Mouse (Mus musculus) cerebellum, postnatal 14 days (tissue): Measurements from ENCODE around the gene Ndufa9.
A peak's percentile ranks its signal among the peaks of the same experiment; 100 is the strongest.

Experiments
- DNase-seq, 2 experiments: peaks; one replicate each; pipeline ENCODE4 v3.0.0; 2021; ENCODE audit warnings: mixed read lengths in 2 of 2

Gene Ndufa9

DNA sequence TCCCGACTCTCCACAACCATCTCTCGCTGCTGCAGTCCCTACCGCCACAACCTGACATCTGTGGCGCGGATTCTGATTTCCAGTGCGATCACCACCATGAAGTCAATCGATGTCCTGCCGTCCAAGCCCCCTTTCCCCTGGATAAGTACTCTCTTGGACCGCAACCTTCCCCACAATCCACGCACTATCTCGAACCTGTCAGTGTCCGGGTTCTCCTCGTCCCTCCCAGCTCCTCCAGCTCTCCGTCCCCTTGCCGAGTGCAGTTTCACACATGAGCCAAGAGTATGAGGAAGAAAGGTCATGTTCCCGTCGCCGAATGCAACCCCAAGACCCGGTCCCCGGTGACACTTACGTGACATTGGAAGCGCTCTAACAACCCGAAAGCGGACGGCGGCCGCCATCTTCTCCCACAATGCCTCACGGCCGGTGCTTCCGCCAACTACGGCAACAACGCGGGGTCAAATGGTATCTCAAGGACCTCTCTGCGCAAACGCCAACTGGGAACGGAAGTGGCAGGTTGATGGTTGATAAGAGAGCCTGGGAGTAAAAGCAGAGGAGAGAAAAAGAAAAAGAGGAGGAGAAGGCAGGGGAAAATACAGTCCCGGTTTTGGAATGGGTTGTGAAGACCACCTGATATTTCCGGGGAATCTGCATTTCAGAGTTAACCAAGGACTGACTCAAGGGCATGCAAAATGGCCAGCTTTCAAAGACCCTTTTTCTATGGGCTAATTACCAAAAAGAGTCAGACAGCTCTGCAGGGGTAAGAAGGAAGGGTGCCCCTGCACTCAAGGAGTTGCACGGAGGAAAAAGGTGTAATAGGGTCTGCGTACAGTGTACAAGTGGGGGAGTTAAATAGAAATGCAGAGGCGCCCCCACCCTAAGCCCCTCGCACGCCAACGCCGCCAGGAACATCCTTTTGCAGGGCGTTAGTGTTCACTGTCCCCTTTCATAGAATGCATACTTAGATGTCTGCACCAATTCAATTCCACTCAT lies at the start of gene Ndufa9:
Gene Ndufa9 (minus strand): TSS at position 425 of the 993 bp plus-strand sequence.
- DNase-seq: peak; percentile 98

DNA sequence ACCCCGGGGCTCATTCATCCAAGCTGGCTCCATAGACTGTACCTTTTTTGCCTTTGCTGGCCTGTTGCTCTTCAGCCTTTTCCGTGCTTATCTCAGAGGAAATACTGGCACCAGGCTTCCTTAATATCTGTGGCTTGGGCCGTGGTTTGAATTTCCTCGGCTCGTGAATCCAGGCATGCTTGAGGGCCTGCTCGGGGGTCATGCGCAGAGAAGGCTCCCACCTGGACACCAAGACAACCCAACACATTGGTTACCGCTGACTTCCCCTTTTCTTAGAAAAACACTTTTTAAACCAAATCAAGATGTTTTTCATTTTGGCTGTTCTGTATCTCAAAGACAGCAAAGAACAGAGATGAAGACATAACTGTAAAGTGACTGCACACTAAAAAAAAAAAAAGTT lies 28.2 kb upstream of the Ndufa9 start:
- no peak for DNase-seq

DNA sequence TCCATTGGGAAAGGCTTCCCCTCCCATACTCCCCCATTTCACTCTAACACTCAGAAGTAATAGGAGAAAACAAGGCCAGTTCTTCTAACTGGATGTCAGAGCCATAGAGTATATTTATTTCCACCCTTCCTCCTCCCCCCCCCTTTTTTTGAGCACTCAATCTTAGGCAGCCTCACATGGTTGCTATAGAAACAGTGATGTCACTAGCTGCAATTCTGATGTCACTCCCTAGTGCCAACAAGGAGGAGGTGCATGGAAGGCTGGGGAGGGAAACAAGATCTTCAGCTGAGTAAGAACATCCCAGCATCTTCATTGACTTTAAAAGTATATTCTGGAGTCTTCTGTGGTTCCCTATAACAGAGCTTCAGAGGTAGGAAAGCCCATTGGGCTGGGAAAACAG lies 3.9 kb upstream of the Ndufa9 start, which contains the start of gene Akap3:
Gene Akap3 (plus strand): TSS at position 218 of the 400 bp plus-strand sequence.
- DNase-seq: no peak

DNA sequence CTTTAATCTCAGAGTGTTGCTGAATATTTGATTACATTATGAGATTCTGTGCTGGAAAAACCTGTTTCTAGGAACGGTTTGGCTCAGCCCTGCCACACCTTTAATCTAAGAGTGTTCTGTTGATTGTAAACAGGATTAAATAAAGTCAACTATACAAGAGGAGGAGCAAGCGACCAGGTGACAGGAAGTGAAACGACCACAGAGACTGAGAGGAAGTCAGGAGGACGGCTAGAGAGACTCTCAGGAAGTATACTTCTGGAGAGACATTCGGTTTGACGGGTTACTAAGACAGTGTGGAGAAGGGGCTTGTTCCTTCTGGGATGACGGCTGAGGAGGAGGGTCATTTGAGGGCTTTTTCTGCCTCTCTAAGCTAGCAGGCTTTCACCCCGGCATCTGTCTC lies 12.3 kb downstream of the Ndufa9 start:
- no peak for DNase-seq

DNA sequence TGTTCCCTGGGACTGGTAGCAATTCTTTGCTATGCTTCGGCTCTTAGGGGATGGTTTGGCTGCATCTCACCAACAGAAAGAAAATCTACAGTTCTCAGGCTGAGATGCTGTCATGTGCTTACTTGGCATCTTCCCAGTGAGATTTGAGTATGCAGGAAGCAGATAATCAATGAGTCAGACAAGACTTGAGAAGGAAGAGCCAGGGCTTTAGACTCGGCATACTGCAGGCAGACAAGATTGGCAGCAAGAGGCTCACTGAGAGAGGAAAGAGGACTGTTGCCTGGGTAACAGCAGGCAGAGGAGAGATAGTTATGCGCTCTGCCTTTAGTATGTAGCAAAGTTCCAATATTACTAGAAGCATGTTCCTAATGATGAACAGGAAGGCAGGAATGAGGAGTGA lies 25.8 kb downstream of the Ndufa9 start:
- no peak for DNase-seq

DNA sequence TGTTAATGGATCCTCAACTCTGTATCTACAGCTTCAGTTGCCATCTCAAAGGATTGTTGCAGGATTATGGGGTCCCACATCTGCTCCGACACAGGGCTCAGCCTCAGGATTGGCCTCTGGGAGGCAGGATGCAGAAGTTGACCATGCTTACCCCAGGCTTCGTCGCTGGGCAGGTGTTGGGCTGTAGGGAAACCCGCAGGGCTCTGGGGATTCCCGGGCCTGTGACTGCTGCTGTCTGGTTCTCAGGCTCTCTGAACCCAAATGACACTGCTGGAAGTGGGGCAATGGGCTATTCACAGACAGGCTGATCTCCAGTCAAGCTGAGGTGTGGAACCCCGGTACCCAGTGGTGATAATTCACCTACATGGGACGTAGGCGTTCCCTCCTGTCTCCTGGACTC lies 32.6 kb downstream of the Ndufa9 start:
- no peak for DNase-seq

DNA sequence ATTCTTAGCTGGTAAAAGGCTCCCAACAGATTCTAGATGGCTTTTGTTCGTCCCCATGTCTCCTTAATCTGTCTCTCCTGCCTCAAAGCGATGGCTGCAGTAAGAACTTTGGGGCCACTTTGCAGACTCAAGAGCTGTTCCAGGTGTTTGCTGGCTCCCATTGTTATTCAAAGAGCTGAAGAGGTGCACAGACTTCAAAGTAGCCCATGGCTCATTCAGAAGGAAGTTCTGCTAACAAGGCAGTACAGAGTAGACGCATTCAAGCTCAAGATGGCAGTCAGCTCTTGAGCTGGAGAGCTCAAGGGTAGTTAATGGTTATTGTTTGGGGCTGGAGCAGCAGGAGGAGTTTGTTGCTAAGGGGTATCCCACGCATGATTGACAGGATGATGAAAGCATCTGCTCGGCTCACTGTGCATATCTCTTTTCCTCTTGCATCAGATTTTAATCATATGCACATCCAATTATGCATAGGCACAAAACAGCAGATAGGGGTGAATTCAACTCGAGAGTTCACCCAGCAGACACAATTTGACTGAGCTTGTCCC lies 33.7 kb downstream of the Ndufa9 start:
- DNase-seq: no peak

DNA sequence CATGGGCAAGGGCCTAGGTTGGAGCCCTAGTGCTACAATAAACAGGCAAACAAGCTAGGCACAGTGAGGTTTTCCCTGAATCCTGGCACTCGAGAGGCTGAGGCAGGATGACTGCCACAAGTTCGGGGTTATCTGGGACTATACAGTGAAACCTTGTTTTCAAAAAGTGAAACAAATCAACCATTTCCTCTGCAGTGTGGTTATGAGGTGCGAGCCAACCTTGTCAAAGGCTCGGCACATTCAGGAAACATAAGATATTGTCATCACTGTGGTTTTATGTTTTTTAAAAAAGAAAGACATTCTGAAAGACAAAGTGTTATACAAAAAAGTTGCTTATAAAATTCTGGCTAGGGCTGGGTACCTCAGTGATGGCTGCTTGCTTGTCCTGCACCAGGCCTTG lies 37.5 kb downstream of the Ndufa9 start:
- DNase-seq: no peak

DNA sequence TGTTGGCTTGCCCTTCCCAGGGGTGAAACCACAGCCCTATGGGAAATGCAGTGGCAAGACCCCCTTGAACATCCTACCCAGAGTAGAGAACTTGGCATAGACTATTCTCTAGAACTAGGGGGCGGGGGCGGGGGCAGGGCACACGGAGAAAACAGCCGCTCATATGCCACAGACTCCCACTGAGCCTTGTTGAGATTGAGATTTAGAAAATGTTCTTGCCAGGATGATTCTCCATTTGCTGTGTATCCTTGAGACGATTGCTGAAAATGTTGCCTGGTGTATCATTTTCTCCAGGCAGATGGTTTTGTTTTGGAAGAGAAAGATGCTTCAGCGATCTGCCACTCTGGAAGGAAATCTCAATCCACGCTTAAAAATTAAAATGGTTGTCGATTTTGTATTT lies 40.4 kb downstream of the Ndufa9 start:
- no peak for DNase-seq

DNA sequence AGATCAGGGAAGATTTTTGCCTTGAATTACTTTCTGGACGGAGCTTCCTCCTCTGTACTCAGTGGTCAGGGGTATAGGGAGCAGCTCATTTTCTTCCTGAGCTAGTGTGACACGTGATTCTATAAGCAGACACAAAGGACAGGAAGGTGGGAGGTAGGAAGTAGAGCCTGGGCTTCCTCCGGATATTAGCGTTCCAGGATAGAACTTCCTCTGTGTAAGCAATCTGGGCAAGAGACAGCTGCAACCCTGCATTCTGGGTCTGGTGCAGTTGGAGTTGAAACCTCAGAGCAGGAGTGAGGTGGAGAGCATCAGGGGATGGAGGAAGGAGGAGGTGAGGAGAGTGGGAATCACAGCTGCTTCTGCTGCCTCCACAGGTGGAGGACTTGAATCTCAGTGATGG lies 40.8 kb downstream of the Ndufa9 start:
- no peak for DNase-seq

DNA sequence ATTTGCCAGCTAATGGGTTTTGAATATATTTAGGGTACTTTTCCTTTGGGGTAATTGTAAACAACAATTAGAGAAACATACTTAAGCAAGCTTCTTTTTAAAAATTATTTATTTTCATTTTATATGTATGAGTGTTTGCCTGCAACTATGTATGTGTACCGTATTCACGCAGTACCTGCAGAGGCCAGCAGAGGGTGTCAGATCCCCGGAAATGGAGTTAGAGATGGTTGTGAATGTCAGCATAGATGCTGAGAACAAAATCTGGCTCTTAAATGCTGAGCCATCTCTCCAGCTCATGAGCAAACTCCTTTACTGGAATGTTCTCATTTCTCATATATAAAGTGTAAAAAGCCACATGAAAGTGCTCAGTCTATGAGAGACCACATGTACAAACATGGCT lies 42.2 kb downstream of the Ndufa9 start:
- no peak for DNase-seq

DNA sequence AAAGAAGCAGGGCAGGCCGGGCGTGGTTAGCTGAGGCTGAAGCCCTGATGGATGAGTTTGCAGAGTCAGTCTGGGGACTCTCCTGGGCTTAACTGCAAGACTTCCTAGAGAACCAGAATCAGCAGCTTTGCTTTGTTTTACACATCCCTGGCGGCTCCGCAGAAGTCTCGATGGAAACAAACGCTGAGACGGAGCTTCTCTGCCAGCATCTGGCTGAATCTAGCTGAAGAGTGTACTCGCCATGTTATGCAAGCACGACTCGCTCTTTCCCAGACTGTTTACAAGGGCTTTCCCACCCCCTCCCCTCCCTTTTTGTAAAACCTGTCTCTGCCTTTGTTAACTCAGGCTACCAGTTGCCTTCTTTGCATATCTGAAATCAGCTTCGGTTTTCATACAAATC lies 46.0 kb downstream of the Ndufa9 start:
- no peak for DNase-seq

DNA sequence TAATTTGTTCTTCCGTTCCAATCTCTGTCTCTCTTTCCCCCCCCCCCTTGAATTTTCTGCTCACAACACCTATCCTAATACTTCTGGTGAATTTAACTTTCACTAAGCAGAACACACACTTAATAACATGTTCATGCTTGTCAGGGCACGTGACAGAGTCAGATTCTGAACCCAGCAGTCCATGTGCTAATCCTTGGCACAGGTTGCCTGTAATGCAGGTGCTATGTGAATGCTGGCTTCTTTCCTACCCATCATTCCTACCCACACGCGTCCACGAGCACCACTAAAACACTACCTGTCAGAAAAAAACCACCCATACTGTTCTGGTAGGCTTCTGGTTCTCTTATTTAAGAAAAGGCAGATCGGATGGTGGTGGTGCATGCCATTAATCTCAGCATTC lies 54.2 kb downstream of the Ndufa9 start:
- DNase-seq: peak; percentile 34 to 48

DNA sequence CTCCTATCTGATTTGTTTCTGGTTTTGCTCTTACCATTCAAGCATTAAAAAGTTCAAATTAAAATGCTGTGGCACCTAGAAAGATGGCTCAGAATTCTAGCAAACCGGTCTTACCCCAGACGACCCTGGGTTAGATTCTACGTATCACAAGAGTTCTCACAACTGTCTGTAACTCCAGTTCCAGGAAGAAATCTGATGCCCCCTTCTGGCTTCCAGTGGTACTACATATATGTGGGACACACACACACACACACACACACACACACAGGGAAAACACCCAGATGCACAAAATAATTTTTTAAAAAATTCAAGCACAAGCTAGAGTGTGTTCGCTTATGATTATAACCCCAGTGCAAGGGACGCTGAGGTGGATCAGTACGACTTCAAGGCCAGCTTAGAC lies 55.2 kb downstream of the Ndufa9 start:
- DNase-seq: peak in 1 of 2 experiments; percentile 32

DNA sequence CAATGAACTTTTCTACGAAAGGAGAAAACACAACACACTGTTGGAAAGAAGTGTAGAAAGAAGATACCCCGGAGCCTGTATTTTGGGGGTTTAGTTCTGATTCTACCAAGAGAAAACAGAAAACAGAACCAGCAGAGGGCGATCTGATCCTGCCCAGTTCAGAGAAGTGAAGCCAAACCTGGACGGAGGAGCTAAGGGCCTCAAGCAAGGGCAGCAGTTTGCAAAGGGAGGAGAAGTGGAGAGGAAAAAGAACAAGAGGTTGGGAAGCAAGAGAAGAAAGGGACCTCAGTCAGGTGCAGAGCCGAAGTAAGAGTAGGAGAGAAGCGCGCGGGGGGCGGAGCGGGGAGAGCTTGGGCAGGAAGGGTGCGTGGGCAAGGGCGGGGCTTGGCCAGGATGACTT lies 57.0 kb downstream of the Ndufa9 start:
- DNase-seq: peak; percentile 63 to 72

DNA sequence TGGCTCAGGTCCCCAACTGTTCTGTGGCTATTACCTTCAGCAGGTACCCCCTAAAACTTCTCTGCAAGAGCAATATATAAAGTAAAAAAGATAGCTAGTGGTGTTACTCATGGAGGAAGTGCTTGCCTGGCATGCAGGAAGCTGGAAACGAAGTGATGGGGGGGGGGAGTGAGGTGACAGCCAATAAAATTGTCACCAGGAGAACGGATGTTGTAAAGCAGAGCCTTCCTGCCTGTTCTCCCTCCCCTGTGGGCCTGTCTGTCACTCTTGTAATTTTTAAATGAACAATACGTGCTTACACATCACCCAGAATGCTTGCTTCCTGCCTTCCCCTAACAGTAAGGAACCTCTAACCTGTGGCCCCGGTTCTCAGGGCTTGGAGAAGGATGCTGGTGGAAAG lies 57.4 kb downstream of the Ndufa9 start:
- DNase-seq: no peak

DNA sequence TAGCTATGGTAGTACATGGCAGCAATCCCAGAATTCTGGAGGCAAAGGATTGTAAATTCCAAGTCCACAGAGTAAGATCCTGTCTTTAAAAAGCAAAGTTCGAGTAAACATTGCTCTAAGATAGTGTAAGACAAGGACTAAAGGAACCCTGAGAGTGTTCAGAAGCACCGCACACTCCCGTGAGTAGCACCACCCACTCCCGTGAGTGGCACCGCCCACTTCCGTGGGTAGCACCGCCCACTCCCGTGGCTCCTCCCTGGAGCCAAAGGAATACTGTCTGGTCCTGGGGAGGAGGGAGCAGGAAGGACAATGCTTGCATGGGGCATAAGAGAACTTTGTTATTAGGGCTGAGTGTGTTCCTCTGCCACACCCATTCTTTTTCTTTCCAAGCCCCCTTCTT lies 60.1 kb downstream of the Ndufa9 start:
- DNase-seq: no peak

DNA sequence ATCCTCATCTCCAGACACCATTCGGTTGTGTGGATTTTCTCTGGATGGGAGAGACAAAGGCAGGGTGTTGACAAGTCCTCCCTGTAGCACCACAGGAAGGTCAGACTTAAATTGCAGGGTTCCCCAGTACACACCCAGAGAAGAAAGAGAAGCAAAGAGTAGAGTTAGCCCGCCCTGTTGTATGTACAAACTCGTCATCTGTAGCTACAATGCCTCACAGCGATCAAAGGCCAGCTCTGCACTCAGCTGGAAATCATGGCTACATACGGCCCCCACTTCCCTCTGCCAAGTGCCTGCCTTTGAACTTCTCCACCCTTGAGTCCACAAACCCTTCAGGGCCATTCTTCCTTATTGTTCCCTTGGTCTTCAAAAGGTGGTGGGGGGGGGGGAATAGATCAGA lies 64.7 kb downstream of the Ndufa9 start:
- no peak for DNase-seq

DNA sequence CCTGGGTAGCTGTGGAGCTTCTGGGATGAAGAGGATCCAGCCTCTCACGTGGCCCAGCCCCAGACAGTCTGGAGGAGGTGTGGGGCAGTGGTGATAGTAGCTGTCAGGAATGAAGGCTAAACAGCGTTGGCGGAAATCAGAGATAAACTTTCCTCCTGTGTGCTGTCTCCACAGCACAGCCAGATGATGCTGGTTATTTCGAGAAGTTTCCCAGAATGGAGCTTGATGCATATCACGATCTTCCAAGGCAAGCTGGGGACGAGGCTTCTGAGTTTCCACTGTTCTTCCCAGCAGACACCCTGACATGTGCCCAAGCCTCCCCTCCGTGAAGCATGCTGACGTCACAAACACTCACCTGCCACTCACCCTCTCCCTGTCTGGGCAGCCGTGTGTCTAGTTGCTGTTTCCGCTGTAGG lies 65.3 kb downstream of the Ndufa9 start:
- no peak for DNase-seq

DNA sequence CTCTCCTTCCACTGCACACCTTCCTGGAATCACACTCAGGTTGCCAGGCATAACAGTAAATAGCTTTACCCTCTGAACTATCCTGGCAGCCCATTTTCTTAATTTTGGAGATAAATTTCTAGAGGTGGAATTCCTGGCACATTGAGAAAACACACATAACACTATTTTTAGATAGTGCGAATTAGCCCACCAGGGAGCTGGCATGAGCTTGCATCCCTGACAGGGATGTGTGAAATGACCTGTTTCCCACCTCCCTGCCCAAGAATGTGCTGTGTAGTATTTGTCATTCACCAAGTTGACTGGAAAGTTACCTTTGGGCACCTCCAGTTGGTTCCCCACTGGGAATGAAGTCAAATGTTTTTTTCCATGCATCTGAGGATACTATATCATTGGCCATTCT lies 65.9 kb downstream of the Ndufa9 start:
- peak; percentile 62 to 64 for DNase-seq

DNA sequence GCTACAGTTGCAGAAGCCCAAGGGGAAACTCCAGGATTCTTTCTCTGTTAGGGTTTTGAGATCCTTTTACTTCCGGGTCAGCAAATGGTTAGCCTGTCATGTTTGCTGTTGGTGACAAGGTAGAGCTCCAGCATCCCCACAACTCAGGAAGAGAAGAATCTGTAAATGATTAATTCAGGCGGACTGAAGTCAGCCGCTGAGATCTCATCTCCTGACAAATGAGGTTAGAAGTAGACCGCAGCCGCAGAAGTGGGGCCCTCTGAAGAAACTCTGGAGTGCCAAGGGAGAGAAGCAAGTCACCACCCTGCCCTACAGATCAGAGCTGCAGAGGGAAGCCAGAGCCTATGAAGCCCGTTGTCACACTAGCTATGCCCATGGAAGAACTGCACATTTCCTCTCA lies 71.0 kb downstream of the Ndufa9 start:
- DNase-seq: no peak

DNA sequence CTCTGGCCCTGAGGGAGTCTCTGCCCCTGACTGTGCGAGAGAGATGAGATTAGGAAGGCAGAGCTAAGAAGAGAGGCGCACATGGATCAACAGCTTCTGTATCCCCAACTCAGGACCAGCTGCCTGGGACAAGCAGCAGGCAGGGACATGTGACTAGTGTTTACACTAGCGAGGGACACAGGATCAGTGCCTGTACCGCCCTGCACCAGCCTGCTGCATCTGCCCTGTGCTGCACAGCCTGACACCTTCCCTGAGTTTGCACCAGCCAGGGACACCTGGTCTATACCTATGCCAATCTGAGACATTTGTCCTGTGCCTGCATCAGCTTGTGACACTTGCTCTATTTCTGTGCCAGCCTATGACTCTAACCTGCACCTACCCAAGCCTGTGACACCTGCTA lies 75.1 kb downstream of the Ndufa9 start:
- DNase-seq: no peak

DNA sequence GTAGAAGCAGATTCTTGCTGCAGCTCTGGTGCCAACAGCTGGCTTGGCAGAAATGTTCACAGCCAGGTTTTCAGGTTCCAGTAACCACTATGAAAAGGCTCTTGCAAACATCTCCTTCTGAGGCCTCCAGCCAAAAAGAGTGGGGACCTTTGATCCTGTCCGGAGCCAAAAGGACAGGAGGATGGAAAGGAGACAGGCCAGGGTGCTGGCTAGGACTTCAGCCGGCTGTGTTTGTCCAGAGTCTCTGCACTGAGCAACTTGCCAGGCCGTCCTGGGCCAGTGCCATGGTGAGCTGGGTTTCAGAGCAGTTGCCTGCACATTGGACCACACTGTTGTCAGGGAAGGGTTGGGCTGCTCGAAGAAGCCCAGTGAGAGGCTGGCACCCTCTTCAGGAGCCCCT lies 76.6 kb downstream of the Ndufa9 start:
- peak; percentile 75 to 78 for DNase-seq
